Mouse (Mus musculus) kidney, adult 18-20 months (tissue): ENCODE results near the gene Serpinb6a.

Source experiments
- DNase-seq: peaks from one replicate; pipeline ENCODE4 v3.0.0; 2021

Serpinb6a gene

DNA sequence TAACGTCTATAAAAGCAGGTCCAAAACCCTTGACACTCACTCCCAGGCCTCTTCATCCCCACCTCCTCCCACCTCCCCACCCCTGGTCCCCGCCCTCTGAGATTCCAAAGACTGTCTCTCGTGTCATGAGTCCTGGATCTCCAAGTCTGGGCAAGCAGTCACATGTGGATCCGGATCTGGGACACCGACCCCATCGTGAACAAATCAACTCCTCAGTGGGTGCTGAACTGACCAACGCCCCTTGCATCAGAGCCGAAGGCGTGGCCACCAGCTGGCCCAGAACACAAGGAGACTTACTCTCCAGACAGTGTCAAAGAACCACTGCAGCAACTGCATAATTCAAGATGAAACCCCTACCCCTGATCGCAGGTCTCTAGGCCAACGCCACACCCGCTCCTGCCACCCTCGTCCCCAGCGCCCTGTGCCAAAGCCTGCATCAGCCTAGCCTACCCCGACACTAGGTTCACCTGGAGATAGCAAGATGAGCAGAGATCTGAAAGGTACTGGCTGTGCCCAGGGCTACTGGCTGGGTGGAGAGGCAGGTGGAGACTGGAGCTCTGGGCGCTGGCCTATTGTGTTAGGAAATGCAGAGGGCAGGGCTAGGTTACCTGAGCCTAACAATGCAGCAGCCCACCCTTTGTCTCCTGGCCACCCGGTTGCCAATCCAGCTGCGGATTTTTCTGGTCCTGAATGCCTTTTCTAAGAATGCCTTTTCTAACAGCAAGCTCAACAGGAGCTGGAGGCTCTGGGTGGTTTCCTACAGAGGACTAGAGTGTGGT lies 97.2 kb downstream of the Serpinb6a start, which contains the start of gene Serpinb6c:
TSS of gene Serpinb6c (minus strand) at position 533 of the 779 bp plus-strand sequence.
- no peak for DNase-seq

DNA sequence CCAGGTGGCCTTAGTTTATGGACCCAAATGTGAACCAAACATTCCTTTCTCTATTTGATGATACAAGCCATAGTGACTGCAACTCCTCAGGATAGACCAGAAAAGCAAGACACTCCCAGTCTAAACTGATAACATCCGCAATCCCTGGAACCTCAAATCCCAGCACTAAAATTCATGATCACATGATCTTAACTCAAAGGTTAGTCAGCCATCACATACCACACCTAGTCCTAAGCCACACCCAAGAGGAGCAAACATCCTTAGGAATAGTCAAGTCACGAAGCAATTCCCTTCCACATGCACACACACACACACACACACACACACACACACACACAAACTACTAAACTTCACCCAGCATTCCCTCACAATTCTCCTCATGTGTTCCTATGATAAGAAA lies 99.3 kb downstream of the Serpinb6a start:
- no peak for DNase-seq

DNA sequence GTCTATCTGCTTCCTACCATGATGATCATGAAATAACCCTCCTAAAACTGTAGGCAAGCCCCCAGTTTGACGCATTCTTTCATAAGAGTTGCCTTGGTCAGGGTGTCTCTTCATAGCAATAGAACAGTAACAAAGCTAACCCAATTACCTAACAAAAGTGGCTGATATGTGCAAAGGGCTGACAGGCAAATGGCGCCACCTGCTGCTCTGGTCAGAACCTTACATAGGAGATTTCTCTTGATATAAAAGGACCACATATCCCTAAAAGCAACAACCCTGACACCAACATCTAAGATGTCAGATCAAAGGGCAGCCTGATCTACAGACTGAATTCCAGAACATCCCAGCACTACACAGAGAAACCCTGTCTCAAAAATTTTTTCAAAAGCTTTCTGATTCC lies 108.4 kb downstream of the Serpinb6a start:
- DNase-seq = peak; percentile 5
